Mouse (Mus musculus) myocyte (in vitro differentiated cells): ENCODE measurements around the gene Klhdc3.

Experiments used
- E2F4 ChIP-seq: IDR thresholded peaks from one replicate; pipeline ENCODE4 v1.6.1; 2011; ENCODE audit warnings: mild to moderate bottlenecking, control low read depth, moderate library complexity; ENCODE audit not compliant: insufficient read depth
- POLR2A ChIP-seq: IDR thresholded peaks from one replicate; pipeline ENCODE4 v1.6.1; 2011; ENCODE audit warnings: low read depth, mild to moderate bottlenecking, control low read depth, moderate library complexity; ENCODE audit not compliant: insufficient read length

GRCm38 (mm10) chr17:46642060-46642459, 38.7 kb downstream of the Klhdc3 start:
- TF ChIP-seq POLR2A (no peak), E2F4 (no peak)
